Mouse (Mus musculus) liver, embryonic 14.5 days (tissue): Measurements from ENCODE around the gene Exoc3l4. TPM values are rescaled to one million over a fixed set of nuclear protein-coding genes. Genes with fewer than 3 reads are reported as not detected.
A peak's percentile ranks its signal among the peaks of the same experiment; 100 is the strongest.

ENCODE experiments used
- ATAC-seq: fragments of 200-750 bp; cut with Nextera tagmentation; 2 replicates; pipeline ENCODE4 v1.8.0; 2017; ENCODE audit warnings: moderate number of reproducible peaks, mild to moderate bottlenecking, moderate library complexity; ENCODE audit not compliant: insufficient read depth
- DNase-seq, 3 experiments: peaks; one replicate each; pipeline ENCODE4 v3.0.0-alpha.2; 2012 to 2013; ENCODE audit warnings: low read depth in 3 of 3, low spot score in 3 of 3
- H3K27ac ChIP-seq: fragments of 300-500 bp; sonication (generic); 2 replicates; pipeline ENCODE4 v1.5.1; 2014; ENCODE audit warnings: moderate library complexity, mild to moderate bottlenecking, control low read depth, inconsistent platforms
- H3K27me3 ChIP-seq: fragments of 300-500 bp; sonication (generic); 2 replicates; pipeline ENCODE4 v1.6.1; 2014; ENCODE audit warnings: mild to moderate bottlenecking, low read length, moderate library complexity; ENCODE audit not compliant: control insufficient read depth, insufficient read depth
- H3K36me3 ChIP-seq: fragments of 300-500 bp; sonication (generic); replicated peaks from 2 replicates; pipeline ENCODE4 v1.6.1; 2014; ENCODE audit warnings: low read depth; ENCODE audit not compliant: control insufficient read depth, insufficient read depth
- H3K4me1 ChIP-seq, 2 experiments: fragments of 200-500 bp in 1 of 2; fragments of 300-500 bp in 1 of 2; sonication (generic) in 1 of 2; replicated peaks; 2 replicates each; pipeline ENCODE4 v1.6.1; 2012 to 2014; ENCODE audit warnings: antibody characterized with exemption in 1 of 2, inconsistent platforms in 1 of 2, low read length in 1 of 2; ENCODE audit not compliant: control insufficient read depth in 2 of 2, insufficient read depth in 2 of 2
- H3K4me2 ChIP-seq: fragments of 300-500 bp; sonication (generic); 2 replicates; pipeline ENCODE4 v1.6.1; 2014; ENCODE audit warnings: low read depth, mild to moderate bottlenecking, control low read depth, moderate library complexity
- H3K4me3 ChIP-seq, 2 experiments: fragments of 200-500 bp in 1 of 2; fragments of 300-500 bp in 1 of 2; sonication (generic) in 1 of 2; 2 replicates each; pipeline ENCODE4 v1.5.1; 2012 to 2014; ENCODE audit warnings: low read depth in 2 of 2, low read length in 2 of 2, mild to moderate bottlenecking in 2 of 2, control low read depth in 1 of 2, inconsistent platforms in 1 of 2, moderate library complexity in 1 of 2; ENCODE audit not compliant: insufficient read depth in 1 of 2
- H3K9ac ChIP-seq: fragments of 300-500 bp; sonication (generic); replicated peaks from 2 replicates; pipeline ENCODE4 v1.6.1; 2014; ENCODE audit warnings: mild to moderate bottlenecking, control low read depth, moderate library complexity
- H3K9me3 ChIP-seq: fragments of 300-500 bp; sonication (generic); 2 replicates; pipeline ENCODE4 v1.6.1; 2016; ENCODE audit warnings: low read length, mixed read lengths; ENCODE audit not compliant: control insufficient read depth
- CTCF ChIP-seq: IDR thresholded peaks from 2 replicates; pipeline ENCODE4 v1.5.1; 2016; ENCODE audit warnings: antibody characterized with exemption, low read depth, control low read depth
- EP300 ChIP-seq: IDR thresholded peaks from 2 replicates; pipeline ENCODE4 v1.6.1; 2016; ENCODE audit warnings: antibody characterized with exemption, low read depth
- WGBS: fragments of 180-500 bp; shearing (Covaris S2); extraction: QIAGEN DNeasy Blood & Tissue Kit; methylation state at CpG from one replicate; pipeline ENCODE4 v1.1.7; 2014; ENCODE audit not compliant: insufficient replicate concordance; 5-methylcytosine and 5-hydroxymethylcytosine counted together
- polyA plus RNA-seq, 2 experiments: library from polyadenylated mRNA; depleted of rRNA in 1 of 2; stranded (reverse) in 1 of 2; unstranded in 1 of 2; fragments of >200 nt; fragmentation: Nextera tagmentation in 1 of 2; extraction: Ambion mirVana in 1 of 2; gene quantifications; 2 replicates each; pipeline versions ENCODE4 v1.2.1 to v1.2.3; 2012 to 2014

The Exoc3l4 gene
- polyA plus RNA-seq, 2 experiments, result 15.8 to 18.1 TPM

DNA sequence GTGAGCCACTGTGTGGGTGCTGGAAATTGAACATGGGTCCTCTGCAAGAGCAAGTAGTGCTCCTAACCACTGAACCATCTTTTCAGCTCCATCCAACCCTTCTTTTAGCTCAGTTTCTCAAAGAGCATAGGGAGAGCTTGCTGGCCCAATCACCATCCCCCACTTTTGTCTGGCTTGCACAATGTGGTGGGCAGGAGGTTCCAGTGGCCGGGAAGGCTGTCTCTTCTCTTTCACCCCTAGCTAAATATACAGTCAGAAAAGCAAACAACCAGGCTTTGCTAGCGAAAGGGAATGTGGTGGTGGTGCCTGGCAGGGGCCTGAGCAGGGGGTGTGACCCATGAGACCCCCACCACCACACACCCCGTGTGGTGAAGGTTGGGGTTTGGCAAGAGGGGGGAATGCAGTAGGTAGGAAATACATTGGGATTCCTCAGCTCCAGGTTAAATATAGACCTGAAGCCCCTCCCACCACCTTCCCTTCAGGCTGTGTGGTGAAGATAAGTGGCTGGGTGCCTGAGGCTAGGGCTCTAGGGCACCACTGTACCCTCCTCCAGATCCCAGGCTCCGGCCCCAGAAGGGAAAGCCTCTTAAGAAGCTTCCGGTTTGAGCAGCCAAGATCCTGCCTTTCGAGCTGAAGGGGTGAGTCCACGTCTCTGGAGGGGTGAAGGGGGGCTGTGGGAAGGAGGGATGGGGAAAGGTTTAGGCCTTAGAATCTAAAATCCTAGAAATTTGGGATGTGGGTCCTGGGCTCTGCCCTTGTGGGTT, 4.3 kb downstream of the Exoc3l4 start:
- 12% methylated on average over 7 of the region's 7 CpGs for WGBS
- Histone ChIP-seq H3K4me1 (peaks cover 7 to 19% of the 10 kb centered on the region in 2 experiments; a peak in 3 of 4 replicates), H3K9me3 (no peaks in the 10 kb centered on the region), H3K36me3 (no peaks in the 10 kb centered on the region), H3K27me3 (peaks cover 44% of the 10 kb centered on the region), H3K4me2 (peak overlapping the region; percentile 51), H3K9ac (0 out of 2 replicates have a peak overlapping the region, but pooled peaks have one; percentile 5), H3K27ac (no peak overlapping the region), H3K4me3 (peak overlapping the region; percentile 9 to 16; a peak in 1 of 4 replicates)
- no peak for TF ChIP-seq CTCF
- no peak for TF ChIP-seq EP300
- peak; percentile 36 for ATAC-seq
- no peak for DNase-seq

DNA sequence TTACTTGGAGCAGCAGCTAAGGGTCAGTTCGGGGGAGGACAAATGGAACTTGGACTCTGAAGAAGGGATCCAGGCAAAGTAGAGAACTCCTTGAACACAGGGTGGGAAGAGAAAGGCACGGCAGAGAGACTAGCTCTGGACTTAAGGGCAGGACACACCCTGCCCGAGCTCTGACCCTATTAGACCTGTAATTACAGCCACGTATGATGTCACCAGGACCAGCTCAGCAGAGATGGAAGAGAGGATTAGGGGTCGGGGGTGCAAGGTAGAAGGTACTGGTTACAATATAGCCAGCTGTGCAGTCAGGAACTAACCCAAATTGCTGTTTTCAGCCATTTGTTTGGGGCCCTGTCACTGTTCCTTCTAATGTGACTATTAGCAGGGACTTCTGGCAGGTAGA, 6.0 kb downstream of the Exoc3l4 start:
- ATAC-seq (no peak), DNase-seq (no peak)
- H3K4me3 ChIP-seq, result no peak overlapping the region
- H3K9ac ChIP-seq, result no peak overlapping the region
- 51% methylated on average over 5 of the region's 5 CpGs for WGBS
- H3K4me1 ChIP-seq, result peaks cover 7 to 17% of the 10 kb centered on the region in 2 experiments; a peak in 3 of 4 replicates
- TF ChIP-seq CTCF (no peak), EP300 (no peak)
- no peaks in the 10 kb centered on the region for H3K36me3 ChIP-seq
- H3K27ac ChIP-seq, result no peak overlapping the region
- H3K4me2 ChIP-seq, result no peak overlapping the region
- peaks cover 41% of the 10 kb centered on the region for H3K27me3 ChIP-seq
- H3K9me3 ChIP-seq, result no peaks in the 10 kb centered on the region

DNA sequence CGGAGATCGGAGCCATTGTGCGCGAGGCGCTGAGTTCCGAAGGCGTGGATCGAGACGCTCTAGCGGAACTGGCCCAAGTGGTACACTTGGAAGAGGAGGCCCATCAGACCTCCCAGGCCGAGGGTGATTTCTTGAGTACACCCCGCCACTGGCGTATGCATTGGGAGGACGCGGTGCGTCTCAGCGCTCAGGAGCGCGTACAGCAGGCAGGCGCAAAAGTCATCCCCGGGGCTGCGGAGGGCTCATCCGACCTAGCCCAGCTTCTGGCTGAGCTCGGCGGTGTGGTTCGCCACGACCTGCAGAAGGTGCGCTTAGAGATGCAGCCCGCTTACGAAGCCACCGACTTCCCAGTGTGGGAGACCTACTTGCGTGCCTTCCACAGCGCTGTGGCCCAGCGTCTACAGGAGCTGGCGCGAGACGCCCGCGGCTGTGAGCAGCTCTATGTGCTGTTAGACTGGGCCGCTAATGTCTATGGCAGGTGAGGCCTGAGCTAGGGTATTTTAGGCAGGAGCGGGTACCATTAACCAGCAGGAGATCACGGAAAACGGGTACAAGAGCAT, 6.8 kb downstream of the Exoc3l4 start:
- Histone ChIP-seq H3K4me2 (no peak overlapping the region), H3K9me3 (no peaks in the 10 kb centered on the region), H3K27me3 (peaks cover 48% of the 10 kb centered on the region), H3K4me1 (peaks cover 7 to 19% of the 10 kb centered on the region in 2 experiments; a peak in 3 of 4 replicates), H3K9ac (no peak overlapping the region), H3K36me3 (no peaks in the 10 kb centered on the region), H3K27ac (no peak overlapping the region), H3K4me3 (no peak overlapping the region)
- no peak for TF ChIP-seq CTCF
- TF ChIP-seq EP300, result no peak
- DNase-seq (no peak), ATAC-seq (no peak)
- 13% methylated on average over 43 of the region's 43 CpGs for WGBS

DNA sequence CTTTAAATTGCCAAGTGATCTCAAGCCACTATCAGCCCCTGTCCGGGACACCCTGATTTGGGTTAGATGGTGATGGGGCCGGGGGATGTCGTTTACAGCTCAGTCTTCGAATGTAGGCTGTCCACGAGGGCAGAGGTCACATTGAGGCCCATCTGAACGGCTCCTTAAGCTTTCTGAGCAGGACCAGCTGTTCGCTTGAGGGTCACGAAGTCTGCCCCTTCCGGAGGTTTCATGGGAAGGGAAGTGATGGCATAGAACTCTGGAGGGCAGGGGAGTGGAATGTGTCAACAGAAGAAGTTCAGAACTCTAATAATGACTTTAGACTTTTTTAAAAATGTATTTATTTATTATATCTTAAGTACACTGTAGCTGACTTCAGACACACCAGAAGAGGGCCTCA, 7.7 kb downstream of the Exoc3l4 start:
- no peak overlapping the region for H3K4me2 ChIP-seq
- H3K27me3 ChIP-seq, result peaks cover 57% of the 10 kb centered on the region
- TF ChIP-seq CTCF (no peak), EP300 (no peak)
- H3K9ac ChIP-seq, result no peak overlapping the region
- WGBS, result 34% methylated on average over 9 of the region's 9 CpGs
- ATAC-seq, result no peak
- H3K4me3 ChIP-seq, result no peak overlapping the region
- H3K4me1 ChIP-seq, result peaks cover 10 to 25% of the 10 kb centered on the region in 2 experiments; a peak in 3 of 4 replicates
- no peak overlapping the region for H3K27ac ChIP-seq
- no peak for DNase-seq
- no peaks in the 10 kb centered on the region for H3K9me3 ChIP-seq
- H3K36me3 ChIP-seq, result no peaks in the 10 kb centered on the region

DNA sequence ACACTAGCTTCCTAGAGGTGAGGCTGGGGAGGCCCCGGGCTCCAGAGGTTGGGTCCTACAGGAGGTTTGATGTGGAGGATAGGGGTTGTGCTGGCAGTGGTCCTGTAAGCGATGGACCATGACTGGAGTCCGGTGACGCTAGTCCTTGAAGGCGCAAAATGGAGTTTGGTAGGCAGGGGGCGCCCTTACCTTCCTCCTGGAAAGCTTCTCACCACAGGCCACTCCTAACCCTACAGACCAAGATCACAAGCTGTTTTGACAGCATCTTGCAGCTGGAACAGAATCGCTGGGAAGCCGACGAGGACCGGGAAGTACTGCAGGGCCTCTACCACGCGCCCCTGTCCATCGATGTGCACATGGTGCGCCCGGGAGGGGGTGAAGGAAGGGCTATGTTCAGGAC, 8.4 kb downstream of the Exoc3l4 start:
- H3K27me3 ChIP-seq, result peaks cover 63% of the 10 kb centered on the region
- peak; percentile 94 for TF ChIP-seq CTCF
- TF ChIP-seq EP300, result no peak
- ATAC-seq (peak; percentile 15; the same call in 1 of the 2 replicates), DNase-seq (peak; percentile 61 to 64 (median 64))
- H3K4me1 ChIP-seq, result peaks cover 18 to 26% of the 10 kb centered on the region in 2 experiments
- H3K36me3 ChIP-seq, result no peaks in the 10 kb centered on the region
- no peak overlapping the region for H3K4me3 ChIP-seq
- no peak overlapping the region for H3K9ac ChIP-seq
- H3K4me2 ChIP-seq, result no peak overlapping the region
- WGBS, result 8% methylated on average over 15 of the region's 15 CpGs
- H3K9me3 ChIP-seq, result no peaks in the 10 kb centered on the region
- H3K27ac ChIP-seq, result no peak overlapping the region
